9 mouse cellular contexts compared by ENCODE assay signal in the genomic region with DNA sequence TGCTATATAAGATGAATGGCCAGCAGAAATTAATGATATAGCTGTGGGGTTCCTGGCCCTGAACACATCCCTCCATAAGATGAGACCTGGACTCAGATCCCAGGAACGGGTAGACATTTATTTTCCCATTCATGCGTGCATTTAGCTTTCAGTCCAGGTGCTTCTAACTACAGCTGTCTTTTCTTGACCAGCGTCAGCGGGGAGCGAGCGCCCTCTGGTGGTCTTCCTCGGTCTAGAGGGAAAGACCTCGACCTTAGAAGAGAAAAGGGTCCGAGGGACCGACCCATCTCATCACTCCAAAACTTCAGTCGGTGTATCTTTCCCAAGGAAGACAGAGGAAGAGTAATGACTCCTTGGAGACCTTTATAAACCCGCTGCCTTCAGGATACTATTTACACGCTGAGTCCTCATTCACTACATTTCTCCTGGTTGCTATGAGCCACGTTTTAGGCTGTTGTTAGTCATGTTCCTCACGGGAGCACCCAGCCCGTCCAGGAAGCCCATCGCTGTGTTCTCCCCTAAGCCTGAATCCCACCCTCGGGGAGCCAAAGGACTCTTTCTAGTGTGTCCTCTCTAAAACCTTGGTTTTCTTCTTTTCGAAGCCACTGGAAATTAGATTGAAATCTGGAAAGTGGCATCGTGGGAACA. TPM values are rescaled to one million over a fixed set of nuclear protein-coding genes. Genes with fewer than 3 reads are reported as not detected.
DNase-seq lines count a peak whose midpoint lies in the region; ATAC-seq and TF ChIP-seq lines count a peak whose summit lies in the region.
"Had no signal": no experiment of that assay in that cellular context is flagged by ENCODE, and none has a peak within 500 bp of the region (broad histone marks: within the 10 kb centered on the region; RNA-seq: fewer than 3 reads in every experiment).

No protein-coding gene starts in this region.

- TF ChIP-seq CTCF in CH12.LX (conservative IDR thresholded peaks at IDR 0.05 in 1 of 2, IDR thresholded peaks at IDR 0.05 in 1 of 2; ENCODE audit: low read depth in 2 of 2, low read length in 2 of 2), result peak; percentile 85 to 95
- TF ChIP-seq CTCF in liver, postnatal 0 days (IDR thresholded peaks at IDR 0.05; ENCODE audit: low read depth), result peak; percentile 94

- H3K9ac ChIP-seq in CH12.LX (ENCODE audit: insufficient read depth, low read depth), result peak overlapping the region; percentile 29; the same call in 1 of the 2 replicates
- H3K9ac ChIP-seq in forebrain, embryonic 11.5 days (ENCODE audit: low read length), result no peak overlapping the region
- H3K9ac ChIP-seq in heart, embryonic 16.5 days (ENCODE audit: low read length), result 0 out of 2 replicates have a peak overlapping the region, but pooled peaks have one; percentile 34
- H3K9ac ChIP-seq in liver, postnatal 0 days (replicated peaks), result no peak overlapping the region
- no peak overlapping the region for H3K9ac ChIP-seq in neural tube, embryonic 14.5 days (replicated peaks; ENCODE audit: low read depth, low read length)

- no peak; the same call in 1 of the 2 replicates for TF ChIP-seq POLR2A in CH12.LX (IDR thresholded peaks at IDR 0.05; ENCODE audit: low read depth, low read length)

- H3K27ac ChIP-seq in CH12.LX (ENCODE audit: insufficient read depth, low read depth), result no peak overlapping the region
- no peak overlapping the region for H3K27ac ChIP-seq in forebrain, embryonic 11.5 days (ENCODE audit: low read depth, low read length)
- H3K27ac ChIP-seq in heart, embryonic 16.5 days (ENCODE audit: low read length), result no peak overlapping the region
- no peak overlapping the region for H3K27ac ChIP-seq in liver, postnatal 0 days (ENCODE audit: low read depth)
- no peak overlapping the region for H3K27ac ChIP-seq in neural tube, embryonic 14.5 days (ENCODE audit: low read depth, low read length)

- peak overlapping the region in 1 of 3 experiments; percentile 26 for H3K4me3 ChIP-seq in CH12.LX (replicated peaks in 1 of 3; ENCODE audit: low read depth in 2 of 3, low read length in 2 of 3, poor library complexity in 1 of 3)
- H3K4me3 ChIP-seq in forebrain, embryonic 11.5 days (ENCODE audit: low read depth, low read length), result no peak overlapping the region
- H3K4me3 ChIP-seq in heart, embryonic 16.5 days (ENCODE audit: low read length), result peak overlapping the region; percentile 36
- peak overlapping the region; percentile 28 for H3K4me3 ChIP-seq in liver, postnatal 0 days (ENCODE audit: low read depth, low read length)
- no peak overlapping the region for H3K4me3 ChIP-seq in neural tube, embryonic 14.5 days (ENCODE audit: low read depth, low read length)

- peaks cover 35% of the 10 kb centered on the region for H3K27me3 ChIP-seq in CH12.LX (replicated peaks)
- no peaks in the 10 kb centered on the region for H3K27me3 ChIP-seq in forebrain, embryonic 11.5 days (ENCODE audit: control insufficient read depth, insufficient read depth, low read length)
- H3K27me3 ChIP-seq in heart, embryonic 16.5 days (ENCODE audit: control insufficient read depth, insufficient read depth, low read length), result no peaks in the 10 kb centered on the region
- no peaks in the 10 kb centered on the region for H3K27me3 ChIP-seq in liver, postnatal 0 days (ENCODE audit: insufficient read depth, low read length)
- H3K27me3 ChIP-seq in neural tube, embryonic 14.5 days (ENCODE audit: control insufficient read depth, insufficient read depth, low read length), result no peaks in the 10 kb centered on the region

- peaks cover 0 to 16% of the 10 kb centered on the region in 2 experiments; a peak in 2 of 4 replicates for H3K4me1 ChIP-seq in CH12.LX (ENCODE audit: control insufficient read depth in 1 of 2, insufficient read depth in 2 of 2)
- no peaks in the 10 kb centered on the region for H3K4me1 ChIP-seq in forebrain, embryonic 11.5 days (replicated peaks; ENCODE audit: control insufficient read depth, insufficient read depth, low read length)
- peaks cover 6% of the 10 kb centered on the region; the same call in 1 of the 2 replicates for H3K4me1 ChIP-seq in heart, embryonic 16.5 days (ENCODE audit: control insufficient read depth, insufficient read depth, low read length)
- H3K4me1 ChIP-seq in liver, postnatal 0 days (ENCODE audit: insufficient read depth), result peaks cover 2% of the 10 kb centered on the region; the same call in 1 of the 2 replicates
- no peaks in the 10 kb centered on the region for H3K4me1 ChIP-seq in neural tube, embryonic 14.5 days (ENCODE audit: control insufficient read depth, insufficient read depth, low read length)

- peak overlapping the region; percentile 80 for H3K4me2 ChIP-seq in CH12.LX (ENCODE audit: insufficient read depth, low read depth, poor library complexity, severe bottlenecking)
- H3K4me2 ChIP-seq in forebrain, embryonic 11.5 days (ENCODE audit: low read depth, low read length, severe bottlenecking), result no peak overlapping the region
- peak overlapping the region; percentile 65 for H3K4me2 ChIP-seq in heart, embryonic 16.5 days (ENCODE audit: low read depth, low read length)
- peak overlapping the region; percentile 61 for H3K4me2 ChIP-seq in liver, postnatal 0 days (ENCODE audit: low read depth, low read length)
- H3K4me2 ChIP-seq in neural tube, embryonic 14.5 days (ENCODE audit: low read depth, low read length), result peak overlapping the region; percentile 31; the same call in 1 of the 2 replicates

- peak; percentile 84 for DNase-seq in CH12.LX (ENCODE audit: extremely low read depth)
- DNase-seq in c-Kit-positive CD71-positive TER-119-negative erythroid progenitor cells, embryonic 14.5 days (ENCODE audit: low read depth), result peak; percentile 74
- peak; percentile 91 for DNase-seq in forebrain, embryonic 11.5 days (ENCODE audit: low spot score)
- peak; percentile 75 to 86 for DNase-seq in kidney, postnatal 25 days
- DNase-seq in liver, postnatal 0 days, result peak; percentile 88
- peak; percentile 94 for DNase-seq in testis, postnatal 10 days (ENCODE audit: low spot score)

- TF ChIP-seq EP300 in CH12.LX (IDR thresholded peaks at IDR 0.05; ENCODE audit: low read length), result no peak
- TF ChIP-seq EP300 in liver, postnatal 0 days (IDR thresholded peaks at IDR 0.05; ENCODE audit: low read depth), result no peak

- TF ChIP-seq RAD21 in CH12.LX (IDR thresholded peaks at IDR 0.05; ENCODE audit: low read depth, low read length), result peak; percentile 93

- in situ Hi-C loops in CH12.LX (cut with MboI; ENCODE audit: low pct_ligation_motif_present, low pct_unique_long_range_greater_than_20kb, low sequenced_read_pairs), result loop anchor here (25.0 kb wide), 1 partner anchor 175 kb away; no protein-coding TSS in a partner anchor

- WGBS in forebrain, embryonic 11.5 days, result 25% methylated on average over 20 of the region's 20 CpGs
- WGBS in heart, embryonic 16.5 days, result 11% methylated on average over 20 of the region's 20 CpGs
- 6% methylated on average over 20 of the region's 20 CpGs for WGBS in liver, postnatal 0 days (ENCODE audit: insufficient replicate concordance)
- WGBS in neural tube, embryonic 14.5 days, result 21% methylated on average over 20 of the region's 20 CpGs

- no peaks in the 10 kb centered on the region for H3K9me3 ChIP-seq in CH12.LX (replicated peaks; ENCODE audit: low read length)
- no peaks in the 10 kb centered on the region for H3K9me3 ChIP-seq in forebrain, embryonic 11.5 days (ENCODE audit: control insufficient read depth, low read length)
- no peaks in the 10 kb centered on the region for H3K9me3 ChIP-seq in heart, embryonic 16.5 days (replicated peaks; ENCODE audit: control insufficient read depth, low read length)
- no peaks in the 10 kb centered on the region for H3K9me3 ChIP-seq in liver, postnatal 0 days (ENCODE audit: low read length)
- no peaks in the 10 kb centered on the region for H3K9me3 ChIP-seq in neural tube, embryonic 14.5 days (ENCODE audit: control insufficient read depth, low read length)

- ATAC-seq in forebrain, embryonic 11.5 days (replicated peaks; ENCODE audit: low FRiP score), result peak; percentile 64; the same call in 1 of the 2 replicates
- ATAC-seq in heart, embryonic 16.5 days (replicated peaks; ENCODE audit: extremely low read depth, insufficient read depth, low FRiP score), result peak; percentile 55; the same call in 1 of the 2 replicates
- peak; percentile 73 for ATAC-seq in liver, postnatal 0 days
- ATAC-seq in neural tube, embryonic 14.5 days (ENCODE audit: low read depth), result peak; percentile 71; the same call in 1 of the 2 replicates

- H3K79me2 ChIP-seq in CH12.LX (replicated peaks; ENCODE audit: control insufficient read depth, extremely low read depth, insufficient read depth, poor library complexity, severe bottlenecking), result no peaks in the 10 kb centered on the region

- H3K36me3 ChIP-seq in CH12.LX (replicated peaks in 1 of 2; ENCODE audit: control insufficient read depth in 1 of 2, insufficient read depth in 1 of 2, low read length in 1 of 2), result no peaks in the 10 kb centered on the region
- H3K36me3 ChIP-seq in forebrain, embryonic 11.5 days (ENCODE audit: control insufficient read depth, insufficient read depth, low read length), result no peaks in the 10 kb centered on the region
- H3K36me3 ChIP-seq in heart, embryonic 16.5 days (ENCODE audit: control insufficient read depth, insufficient read depth), result no peaks in the 10 kb centered on the region
- no peaks in the 10 kb centered on the region for H3K36me3 ChIP-seq in liver, postnatal 0 days (replicated peaks; ENCODE audit: insufficient read depth, low read length)
- H3K36me3 ChIP-seq in neural tube, embryonic 14.5 days (ENCODE audit: control insufficient read depth, insufficient read depth, low read length), result no peaks in the 10 kb centered on the region

- dilution Hi-C loops in CH12.LX (cut with MboI; ENCODE audit: extremely low pct_ligation_motif_present, extremely low pct_unique_long_range_greater_than_20kb, low sequenced_read_pairs), result no loop called here

RNA-seq across cellular contexts. Expression of gene Cdc25a, which starts 12.9 kb away (rescaled TPM):
- total RNA-seq in CH12.LX (2012; rRNA removed) (32.4 and 54.6 TPM in 2 replicates), CH12.LX (2014; rRNA removed) (32.2 and 32.6 TPM in 2 replicates)
- polyA plus RNA-seq in CH12.LX (2012; ENCODE audit: insufficient read length, low read depth), result 74.9 TPM in 2 replicates
- polyA plus RNA-seq in forebrain, embryonic 11.5 days (2014; fragmentation: Nextera tagmentation; extraction: Ambion mirVana), result 42.3 and 45.8 TPM in 2 replicates
- polyA plus RNA-seq in heart, embryonic 16.5 days (2015; fragmentation: Nextera tagmentation; extraction: Ambion mirVana), result 14.2 and 14.3 TPM in 2 replicates
- polyA plus RNA-seq in liver, postnatal 0 days (2015; fragmentation: Nextera tagmentation; extraction: Ambion mirVana), result 7.5 and 7.8 TPM in 2 replicates
- polyA plus RNA-seq in neural tube, embryonic 14.5 days (2014; fragmentation: Nextera tagmentation; extraction: Ambion mirVana), result 8.6 and 12.5 TPM in 2 replicates

RNA-seq across cellular contexts. Expression of gene Camp, which starts 13.1 kb away (rescaled TPM):
- total RNA-seq in CH12.LX (2012; rRNA removed), result not detected in 2 replicates
- total RNA-seq in CH12.LX (2014; rRNA removed), result not detected in 2 replicates
- not detected in 2 replicates for polyA plus RNA-seq in CH12.LX (2012; ENCODE audit: insufficient read length, low read depth)
- 0.44 TPM in 1 of 2 replicates, not detected in the other for polyA plus RNA-seq in forebrain, embryonic 11.5 days (2014; fragmentation: Nextera tagmentation; extraction: Ambion mirVana)
- 1.3 and 2.1 TPM in 2 replicates for polyA plus RNA-seq in heart, embryonic 16.5 days (2015; fragmentation: Nextera tagmentation; extraction: Ambion mirVana)
- polyA plus RNA-seq in liver, postnatal 0 days (2015; fragmentation: Nextera tagmentation; extraction: Ambion mirVana), result 659 and 684 TPM in 2 replicates
- 0.75 and 0.76 TPM in 2 replicates for polyA plus RNA-seq in neural tube, embryonic 14.5 days (2014; fragmentation: Nextera tagmentation; extraction: Ambion mirVana)

RNA-seq across cellular contexts. Expression of gene Nme6, which starts 30.0 kb away (rescaled TPM):
- total RNA-seq in CH12.LX (2012; rRNA removed), result 73.1 and 94.1 TPM in 2 replicates
- 98.9 and 110 TPM in 2 replicates for total RNA-seq in CH12.LX (2014; rRNA removed)
- 65.0 and 76.2 TPM in 2 replicates for polyA plus RNA-seq in CH12.LX (2012; ENCODE audit: insufficient read length, low read depth)
- polyA plus RNA-seq in forebrain, embryonic 11.5 days (2014; fragmentation: Nextera tagmentation; extraction: Ambion mirVana), result 98.6 and 105 TPM in 2 replicates
- polyA plus RNA-seq in heart, embryonic 16.5 days (2015; fragmentation: Nextera tagmentation; extraction: Ambion mirVana), result 58.1 and 59.2 TPM in 2 replicates
- 30.6 and 30.7 TPM in 2 replicates for polyA plus RNA-seq in liver, postnatal 0 days (2015; fragmentation: Nextera tagmentation; extraction: Ambion mirVana)
- 62.5 and 63.7 TPM in 2 replicates for polyA plus RNA-seq in neural tube, embryonic 14.5 days (2014; fragmentation: Nextera tagmentation; extraction: Ambion mirVana)

RNA-seq across cellular contexts. Expression of gene Spink8, which starts 50.4 kb away (rescaled TPM):
- total RNA-seq in CH12.LX (2012; rRNA removed), result not detected in 2 replicates
- not detected in 2 replicates for total RNA-seq in CH12.LX (2014; rRNA removed)
- not detected in 2 replicates for polyA plus RNA-seq in CH12.LX (2012; ENCODE audit: insufficient read length, low read depth)
- not detected in 2 replicates for polyA plus RNA-seq in forebrain, embryonic 11.5 days (2014; fragmentation: Nextera tagmentation; extraction: Ambion mirVana)
- 0.26 TPM in 1 of 2 replicates, not detected in the other for polyA plus RNA-seq in heart, embryonic 16.5 days (2015; fragmentation: Nextera tagmentation; extraction: Ambion mirVana)
- not detected in 2 replicates for polyA plus RNA-seq in liver, postnatal 0 days (2015; fragmentation: Nextera tagmentation; extraction: Ambion mirVana)
- polyA plus RNA-seq in neural tube, embryonic 14.5 days (2014; fragmentation: Nextera tagmentation; extraction: Ambion mirVana), result not detected in 2 replicates
- polyA plus RNA-seq: large intestine, adult 2 months had no signal

Comparison
In these comparisons a context has a peak if more than half of its experiments do, and no peak if none do; other contexts are left out.
1. H3K4me3 ChIP-seq: peak in heart, embryonic 16.5 days (single experiment) and liver, postnatal 0 days (single experiment); none in forebrain, embryonic 11.5 days (single experiment) and neural tube, embryonic 14.5 days (single experiment).
2. H3K9ac ChIP-seq: peak in CH12.LX (single experiment) and heart, embryonic 16.5 days (single experiment); none in forebrain, embryonic 11.5 days (single experiment), liver, postnatal 0 days (single experiment) and neural tube, embryonic 14.5 days (single experiment).
3. RNA of gene Camp, which starts 13.1 kb away (polyA plus RNA-seq): 659 to 684 TPM in liver, postnatal 0 days; 1.3 to 2.1 TPM in heart, embryonic 16.5 days, 0.75 to 0.76 TPM in neural tube, embryonic 14.5 days, 0.44 TPM in forebrain, embryonic 11.5 days and not detected in CH12.LX; every median in the first group is over 100 times any median in the second.
4. Peak in every context shown above with its lines, with median percentiles within 50 percentile points of each other: DNase-seq and ATAC-seq.